Mouse (Mus musculus) right cerebral cortex, postnatal 14 days (tissue): ENCODE data around the gene Abcb8.
A peak's percentile ranks its signal among the peaks of the same experiment; 100 is the strongest.

Experiments
- DNase-seq: peaks from one replicate; pipeline ENCODE4 v3.0.0; 2022

The Abcb8 gene

GRCm38 (mm10) chr5:24399686-24400085, 6.2 kb downstream of the Abcb8 start:
- DNase-seq, result no peak

- DNase-seq, result no peak
Observed at GRCm38 (mm10) chr5:24400362-24400761, 6.9 kb downstream of the Abcb8 start.

GRCm38 (mm10) chr5:24400911-24401605, 7.6 kb downstream of the Abcb8 start:
- DNase-seq, result no peak

GRCm38 (mm10) chr5:24401969-24402368, 8.5 kb downstream of the Abcb8 start:
- no peak for DNase-seq

DNA sequence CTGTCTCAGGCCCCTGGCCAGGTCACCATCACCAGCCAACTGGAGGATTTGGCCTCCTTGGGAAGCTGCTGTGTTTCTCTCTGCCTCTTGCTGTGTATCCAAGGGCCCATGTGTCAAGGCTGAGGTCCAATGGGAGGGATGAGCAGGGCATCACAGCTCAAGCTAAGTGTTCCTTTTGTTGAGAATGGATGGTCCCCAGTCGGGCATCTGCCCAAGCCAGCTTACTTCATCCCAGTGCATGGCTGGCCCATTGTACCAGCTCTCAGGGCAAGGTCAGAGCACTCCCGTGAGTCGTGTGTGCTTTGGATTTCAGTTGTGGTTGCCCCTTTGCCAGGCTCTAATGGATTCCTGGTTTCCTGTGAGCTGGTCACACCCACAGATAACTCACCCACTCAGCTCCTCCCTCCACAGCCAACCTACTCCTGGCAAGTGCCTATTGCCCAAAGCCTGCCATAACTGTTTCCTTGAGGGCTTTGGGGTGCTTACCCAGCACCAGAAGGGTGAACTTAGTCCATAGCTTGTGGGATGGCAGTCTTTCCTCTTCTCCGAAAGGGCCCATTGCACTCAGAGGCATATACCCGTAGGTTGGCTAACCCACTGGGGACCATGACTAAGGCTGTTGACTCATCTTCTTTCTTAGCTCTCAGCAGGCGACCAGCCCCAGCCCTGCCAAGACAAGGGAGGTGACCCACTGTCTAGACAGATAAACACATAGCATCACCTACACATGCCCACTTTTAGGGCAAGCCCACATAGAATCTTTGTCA, 11.3 kb downstream of the Abcb8 start:
- no peak for DNase-seq

GRCm38 (mm10) chr5:24405389-24405876, 12.0 kb downstream of the Abcb8 start:
- no peak for DNase-seq

DNA sequence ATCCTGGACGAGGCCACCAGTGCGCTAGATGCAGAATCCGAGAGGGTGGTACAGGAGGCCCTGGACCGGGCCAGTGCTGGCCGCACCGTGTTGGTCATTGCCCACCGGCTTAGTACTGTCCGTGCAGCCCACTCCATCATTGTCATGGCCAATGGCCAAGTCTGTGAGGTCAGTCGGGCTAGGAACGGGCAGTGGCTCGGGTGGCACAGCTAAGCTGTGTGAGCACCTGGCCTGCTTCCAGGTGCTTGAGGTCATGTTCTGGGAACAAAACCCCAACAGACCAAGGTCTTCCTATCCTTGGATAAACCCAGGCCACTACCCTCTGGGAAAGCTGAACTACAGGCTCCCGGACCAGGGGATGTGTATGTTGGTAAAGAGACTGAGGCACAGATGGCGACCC, 15.2 kb downstream of the Abcb8 start:
- DNase-seq, result no peak

DNA sequence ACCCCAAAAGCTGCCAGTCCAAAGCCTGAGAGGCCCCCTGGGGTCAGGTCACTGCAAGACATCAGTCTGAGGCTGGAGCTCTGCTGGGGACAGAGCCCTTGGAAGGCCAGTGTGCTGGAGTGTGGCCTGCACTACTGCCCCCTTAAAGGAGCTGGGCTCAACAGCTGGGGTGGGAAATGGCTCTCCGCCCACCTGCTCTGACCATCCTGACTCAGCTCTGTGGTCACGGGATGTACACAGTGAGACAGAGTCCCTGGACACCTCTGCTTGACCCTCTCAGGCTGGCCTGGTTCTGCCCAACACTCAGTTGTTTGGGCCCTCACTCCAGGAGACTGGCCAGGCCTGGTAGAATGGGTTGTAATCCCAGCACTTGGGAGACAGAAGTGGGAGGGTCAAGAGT, 16.0 kb downstream of the Abcb8 start:
- no peak for DNase-seq

DNA sequence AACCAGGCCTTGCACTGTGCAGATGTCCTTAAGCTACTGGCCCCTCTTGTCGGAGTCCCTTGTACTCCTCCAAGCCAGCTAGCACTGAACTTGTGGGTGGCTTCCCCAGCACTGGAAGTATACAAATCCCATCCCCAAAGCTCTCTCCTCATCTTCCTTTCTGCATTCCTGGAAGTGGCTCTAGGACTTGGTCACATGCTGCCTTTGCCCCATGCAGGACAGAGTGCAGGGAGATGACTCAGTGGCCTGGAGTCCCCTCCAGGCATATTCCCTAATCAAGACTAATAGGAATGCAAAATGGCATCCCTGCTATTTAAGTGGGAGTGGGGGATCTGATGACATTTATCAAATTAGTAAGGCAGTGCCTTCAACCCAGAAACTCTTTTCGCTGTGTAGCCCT, 18.6 kb downstream of the Abcb8 start:
- no peak for DNase-seq

DNA sequence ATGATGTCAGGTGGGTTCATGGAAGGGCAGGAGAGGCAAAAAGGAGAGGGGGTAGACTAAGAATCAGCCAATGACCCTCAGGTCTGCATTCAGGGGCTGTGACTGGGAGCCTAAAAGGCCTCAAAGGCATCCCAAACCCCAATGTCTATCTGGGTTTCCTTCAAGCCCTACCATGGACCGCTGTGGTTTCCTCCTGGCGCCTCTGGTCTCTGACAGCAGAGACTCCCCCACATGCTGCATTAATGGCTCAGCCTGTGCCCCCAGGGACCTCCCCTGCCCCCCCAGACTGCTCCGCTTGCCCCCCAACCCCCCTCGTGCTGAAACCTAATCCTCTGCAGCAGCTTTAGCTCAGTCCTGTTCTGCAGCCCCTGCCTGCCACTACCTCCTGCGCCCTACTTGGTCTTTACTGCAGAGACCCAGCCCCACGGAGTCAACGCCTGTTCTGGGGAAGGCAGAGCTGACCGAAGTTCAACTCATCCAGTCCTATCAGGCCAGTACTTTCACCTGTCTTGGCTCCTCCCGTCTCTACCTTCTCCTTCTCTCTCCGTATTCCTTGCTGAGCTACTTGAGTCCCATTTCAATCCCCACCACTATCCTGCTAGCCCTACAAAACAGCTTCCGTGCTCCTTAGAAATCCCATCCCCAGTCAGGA, 19.7 kb downstream of the Abcb8 start, which contains the start of gene Asic3:
Gene Asic3 (plus strand): TSS at position 351 of the 652 bp plus-strand sequence.
- DNase-seq, result no peak

DNA sequence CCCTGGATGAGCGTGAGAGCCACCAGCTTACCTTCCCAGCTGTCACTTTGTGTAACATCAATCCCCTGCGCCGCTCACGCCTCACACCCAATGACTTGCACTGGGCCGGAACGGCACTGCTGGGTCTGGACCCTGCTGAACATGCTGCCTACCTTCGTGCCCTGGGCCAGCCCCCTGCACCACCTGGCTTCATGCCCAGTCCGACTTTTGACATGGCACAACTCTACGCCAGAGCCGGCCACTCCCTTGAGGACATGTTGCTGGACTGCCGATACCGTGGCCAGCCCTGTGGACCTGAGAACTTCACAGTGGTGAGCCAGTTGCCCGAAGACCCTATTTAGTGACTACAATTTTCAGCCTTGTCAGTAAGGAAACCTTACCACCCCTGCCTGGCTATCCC, 20.5 kb downstream of the Abcb8 start:
- no peak for DNase-seq

DNA sequence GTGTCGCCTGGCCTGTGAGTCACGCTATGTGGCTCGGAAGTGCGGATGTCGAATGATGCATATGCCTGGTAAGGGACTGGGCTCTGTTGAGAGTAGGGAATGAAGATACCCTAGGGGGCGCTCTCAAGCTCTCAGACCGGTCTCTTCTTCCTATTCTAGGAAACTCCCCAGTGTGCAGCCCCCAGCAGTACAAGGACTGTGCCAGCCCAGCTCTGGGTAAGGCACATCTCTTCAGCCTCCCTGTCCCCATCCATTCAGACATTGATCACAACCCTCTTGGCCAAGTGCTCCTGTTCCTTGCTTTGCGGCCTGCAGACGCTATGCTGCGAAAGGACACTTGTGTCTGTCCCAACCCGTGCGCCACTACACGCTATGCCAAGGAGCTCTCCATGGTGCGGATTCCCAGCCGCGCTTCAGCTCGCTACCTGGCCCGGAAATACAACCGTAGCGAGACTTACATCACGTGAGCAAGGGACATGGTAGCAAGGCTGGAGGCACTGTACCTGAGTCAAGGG, 22.8 kb downstream of the Abcb8 start:
- DNase-seq, result peak; percentile 67

- no peak for DNase-seq
Observed at GRCm38 (mm10) chr5:24417587-24417986, 24.1 kb downstream of the Abcb8 start.

- no peak for DNase-seq
Observed at GRCm38 (mm10) chr5:24420381-24420780, 26.9 kb downstream of the Abcb8 start.

DNA sequence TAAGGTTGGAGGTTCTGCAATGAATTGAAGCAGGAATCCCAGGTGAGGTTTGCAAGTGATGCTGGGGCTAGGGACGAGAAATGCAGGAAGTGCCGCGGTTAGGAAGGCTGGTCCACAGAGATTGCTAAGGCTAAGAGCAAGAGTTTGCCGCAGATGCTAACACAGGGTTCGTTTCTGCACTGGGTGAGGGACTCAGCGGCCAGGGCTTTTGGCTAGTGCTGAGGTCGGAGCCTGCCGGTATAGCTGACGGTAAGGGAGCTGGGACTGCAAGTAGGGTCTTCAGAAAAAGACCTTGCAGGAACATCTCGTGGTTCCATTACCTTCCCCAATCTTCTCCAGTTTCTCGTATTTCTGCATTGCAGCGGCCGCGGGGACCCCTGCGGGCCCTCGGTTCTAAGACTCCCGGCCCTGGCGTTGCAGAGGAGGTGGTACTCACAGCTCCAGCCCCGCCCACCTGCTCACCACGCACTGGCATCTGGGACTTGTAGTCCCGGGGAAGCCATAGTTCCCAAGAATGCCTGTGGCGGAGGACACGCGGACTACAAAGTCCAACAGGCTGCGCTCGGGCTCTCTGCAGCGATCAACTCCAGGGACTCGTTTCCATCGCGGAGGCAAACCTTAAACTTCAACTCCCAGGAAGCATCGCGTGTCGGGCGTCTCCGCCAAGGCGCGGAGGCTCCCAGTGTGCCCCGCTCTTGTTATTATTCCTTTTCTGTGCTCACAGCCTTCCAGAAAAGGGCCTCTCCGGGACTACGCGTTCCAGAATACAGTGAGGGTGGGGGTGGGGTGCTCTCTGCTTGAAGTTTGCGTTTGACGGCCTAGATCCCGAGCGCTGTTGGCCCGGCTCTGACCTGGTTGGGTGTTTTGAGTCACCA, 29.9 kb downstream of the Abcb8 start, which contains the start of the genes Cdk5 and Slc4a2:
Gene Cdk5 (minus strand): TSS at position 402 of the 875 bp plus-strand sequence.
Gene Slc4a2 (plus strand): TSS at position 709 of the 875 bp plus-strand sequence.
- peak; percentile 98 for DNase-seq

GRCm38 (mm10) chr5:24424004-24424781, 30.7 kb downstream of the Abcb8 start:
- DNase-seq, result no peak

DNA sequence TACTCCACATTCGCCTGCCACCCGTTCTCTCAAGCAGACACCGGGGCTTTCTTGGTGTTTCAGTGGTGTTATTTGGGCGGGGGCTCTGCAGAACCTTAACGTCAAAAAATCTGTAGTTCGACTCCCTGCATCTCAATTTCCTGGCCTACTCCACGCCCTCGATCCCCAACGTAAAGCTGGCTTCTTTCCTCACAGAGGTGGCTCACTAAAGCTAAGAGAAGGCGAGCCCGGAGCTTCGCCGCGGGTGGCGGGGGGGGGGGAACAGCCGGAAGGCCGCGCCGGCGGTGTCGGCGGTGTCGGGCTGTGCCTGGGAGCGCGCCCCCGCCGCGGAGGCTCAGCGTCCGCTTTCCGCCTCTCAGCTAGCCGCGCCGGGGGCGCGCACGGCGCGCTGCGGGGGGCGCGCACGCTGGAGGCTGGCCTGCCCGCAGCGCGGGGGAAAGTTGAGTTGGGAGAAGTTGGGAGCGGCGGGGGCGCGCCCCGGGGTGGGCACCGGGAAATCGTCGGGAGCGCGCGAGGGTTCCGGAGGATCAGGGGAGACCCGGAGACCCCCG, 31.5 kb downstream of the Abcb8 start:
- peak; percentile 79 for DNase-seq

DNA sequence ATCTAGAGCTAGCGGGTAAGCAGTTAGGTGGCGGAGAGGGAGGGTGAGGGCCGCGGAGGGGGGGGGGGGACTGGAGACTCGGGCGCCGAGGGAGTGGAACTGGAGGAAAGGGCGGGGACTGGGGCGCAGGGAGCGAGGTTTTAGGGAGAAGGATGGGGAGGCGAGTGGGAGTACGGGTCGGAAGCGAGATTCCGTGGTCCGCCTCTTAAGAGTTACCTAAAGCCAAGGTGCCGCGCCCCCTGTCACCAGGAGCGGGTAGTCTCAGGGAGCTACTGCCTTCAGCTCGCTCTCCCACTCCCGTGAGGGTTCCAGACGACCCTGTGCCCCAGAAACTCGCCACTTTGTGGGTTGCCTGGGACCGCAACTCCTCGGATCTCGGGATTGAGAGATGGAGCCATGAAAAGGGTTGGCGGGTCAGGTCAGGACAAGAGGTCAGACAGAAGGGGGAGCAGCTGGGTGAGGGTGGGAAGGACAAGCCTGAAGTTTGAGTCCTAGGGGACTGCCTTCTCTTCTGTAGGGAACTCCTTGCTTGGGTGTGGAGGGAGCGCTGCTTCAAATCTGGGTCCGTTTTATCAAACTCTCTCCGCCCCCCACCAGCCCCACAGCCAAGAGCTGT, 32.1 kb downstream of the Abcb8 start:
- DNase-seq, result no peak

- DNase-seq, result no peak
Observed at GRCm38 (mm10) chr5:24426037-24426432, 32.6 kb downstream of the Abcb8 start.

- DNase-seq, result no peak
Observed at GRCm38 (mm10) chr5:24426556-24427284, 33.3 kb downstream of the Abcb8 start.
